Mouse (Mus musculus) central nervous system, embryonic 11.5 days (tissue): ENCODE data around the gene Arid3b. TPM values are rescaled to one million over a fixed set of nuclear protein-coding genes. Genes with fewer than 3 reads are reported as not detected.

Source experiments
- polyA plus RNA-seq: library from polyadenylated mRNA; depleted of rRNA; stranded (reverse); fragments of >200 nt; gene quantifications from 2 replicates; pipeline ENCODE4 v1.2.3, GENCODE M21; 2012; rRNA removed

The Arid3b gene
- 19.2 and 22.9 TPM in 2 replicates for polyA plus RNA-seq

DNA sequence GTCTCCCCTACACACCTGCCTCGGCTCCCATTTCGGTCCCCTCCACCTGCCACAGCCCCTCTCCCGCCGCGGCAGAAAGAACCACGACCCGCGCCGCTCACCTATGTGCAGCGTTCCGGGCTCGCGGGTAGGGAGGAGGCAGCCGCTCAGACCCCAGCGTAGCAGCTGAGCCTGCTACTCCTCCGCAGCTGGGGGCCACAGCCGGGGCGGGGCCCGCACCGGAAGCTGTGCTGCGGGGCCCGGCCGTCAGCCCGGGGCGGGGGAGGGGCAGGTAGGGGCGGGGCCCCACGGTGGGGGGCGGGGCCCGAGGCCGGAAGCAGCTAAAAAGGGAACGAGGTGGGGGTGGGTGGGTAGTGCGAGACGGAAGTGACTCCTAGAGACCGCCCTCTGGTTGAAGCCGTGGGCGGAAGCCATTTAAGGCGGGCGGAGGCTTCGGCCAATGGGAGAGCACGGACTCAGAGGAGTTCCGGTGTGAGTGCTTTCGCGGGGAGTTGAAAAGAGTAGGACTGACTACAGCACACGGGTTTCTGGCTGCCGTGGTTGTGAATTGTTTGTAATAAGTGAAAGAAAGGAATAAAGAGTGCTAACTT lies at the start of gene Arid3b:
Gene Arid3b (minus strand): TSS at position 213 of the 590 bp plus-strand sequence.

DNA sequence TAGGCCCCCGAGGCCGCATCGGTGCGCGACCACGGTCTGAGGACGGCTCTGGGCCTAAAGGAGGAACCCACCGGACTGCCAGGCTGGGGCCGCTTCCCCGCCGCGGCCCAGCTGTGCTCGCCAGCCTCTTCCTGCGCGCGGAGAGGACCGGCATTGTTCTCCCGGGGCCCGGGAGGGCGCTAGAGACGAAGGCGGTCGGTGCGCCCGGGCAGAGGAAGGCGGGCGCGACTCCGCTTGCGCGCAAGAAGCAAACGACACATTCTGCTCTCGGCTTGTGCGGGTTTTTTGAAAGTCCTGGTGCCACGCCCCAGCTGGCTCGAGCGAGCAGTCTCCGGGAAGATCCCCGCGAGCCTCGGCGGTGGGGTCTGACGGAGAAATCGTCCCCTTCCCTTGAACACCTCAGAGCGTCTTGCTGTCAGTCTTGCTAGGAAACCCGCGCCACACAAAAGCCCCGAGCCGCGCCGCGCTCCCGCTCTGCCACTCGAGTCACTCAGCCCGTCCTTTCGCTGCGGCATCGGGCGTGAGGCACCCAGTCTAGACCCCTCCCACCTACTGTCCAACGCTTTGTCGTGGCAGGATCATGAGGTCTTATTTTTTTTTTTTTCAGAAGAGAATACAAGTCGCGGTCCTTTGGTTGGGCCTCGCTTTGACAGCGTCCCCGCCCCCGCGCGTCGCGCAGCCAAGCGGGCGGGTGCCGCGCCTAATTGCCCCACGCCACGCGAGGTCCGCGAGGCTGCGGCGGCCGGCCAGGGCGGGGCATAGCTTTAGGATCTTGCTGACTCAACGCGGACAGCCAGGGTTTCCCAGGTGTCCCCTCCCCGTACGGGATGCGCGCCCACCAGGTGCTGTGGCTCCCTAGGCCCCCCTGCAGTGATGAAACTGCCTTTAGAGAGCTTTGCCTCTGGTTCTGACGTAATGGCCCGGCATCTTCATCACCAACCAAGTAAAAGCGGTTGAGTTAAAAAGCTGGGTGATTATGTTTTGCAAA lies 70.9 kb downstream of the Arid3b start, which contains the start of gene Clk3:
Gene Clk3 (minus strand): TSS at position 497 of the 988 bp plus-strand sequence.

Other genes with a start within 250 kb of the Arid3b start
- gene Ulk3, start 247.3 kb downstream of the Arid3b start, polyA plus RNA-seq, result 21.0 and 22.8 TPM in 2 replicates
- gene Cplx3, start 230.5 kb downstream of the Arid3b start, polyA plus RNA-seq, result 0.80 and 1.7 TPM in 2 replicates
- 0.05 and 0.06 TPM in 2 replicates for gene Lman1l, start 216.0 kb downstream of the Arid3b start, polyA plus RNA-seq
- 54.7 and 94.3 TPM in 2 replicates for gene Csk, start 183.2 kb downstream of the Arid3b start, polyA plus RNA-seq
- gene Cyp1a2, start 153.1 kb downstream of the Arid3b start, polyA plus RNA-seq, result not detected in 2 replicates
- gene Cyp1a1, start 148.9 kb downstream of the Arid3b start, polyA plus RNA-seq, result 0.02 TPM in 1 of 2 replicates, not detected in the other
- gene Edc3, start 128.3 kb downstream of the Arid3b start, polyA plus RNA-seq, result 14.4 and 21.7 TPM in 2 replicates
- gene Clk3, start 70.9 kb downstream of the Arid3b start, polyA plus RNA-seq, result 128 and 137 TPM in 2 replicates
- 58.9 and 69.7 TPM in 2 replicates for gene Ubl7, start 74.2 kb upstream of the Arid3b start, polyA plus RNA-seq
- gene Sema7a, start 103.3 kb upstream of the Arid3b start, polyA plus RNA-seq, result 7.3 and 8.1 TPM in 2 replicates
- gene Cyp11a1, start 169.6 kb upstream of the Arid3b start, polyA plus RNA-seq, result 0.07 and 0.19 TPM in 2 replicates
- 8.5 and 31.3 TPM in 2 replicates for gene Stra6, start 227.0 kb upstream of the Arid3b start, polyA plus RNA-seq